Mouse (Mus musculus) myocyte (in vitro differentiated cells): Measurements from ENCODE around the gene 1700013F07Rik.

Source experiments
- CEBPB ChIP-seq: IDR thresholded peaks from 2 replicates; pipeline ENCODE4 v1.6.1; 2011; ENCODE audit warnings: mild to moderate bottlenecking, moderate library complexity; ENCODE audit not compliant: poor library complexity, insufficient read depth, severe bottlenecking
- E2F4 ChIP-seq: IDR thresholded peaks from one replicate; pipeline ENCODE4 v1.6.1; 2011; ENCODE audit warnings: mild to moderate bottlenecking, control low read depth, moderate library complexity; ENCODE audit not compliant: insufficient read depth
- MAX ChIP-seq: IDR thresholded peaks from one replicate; pipeline ENCODE4 v1.6.1; 2011; ENCODE audit warnings: low read depth, mild to moderate bottlenecking, control low read depth
- MYOD1 ChIP-seq, 3 experiments: IDR thresholded peaks; one replicate each; pipeline ENCODE4 v1.6.1; 2011; ENCODE audit warnings: control low read depth in 2 of 3, low read depth in 2 of 3, mild to moderate bottlenecking in 2 of 3, moderate library complexity in 1 of 3; ENCODE audit not compliant: insufficient read length in 2 of 3, control insufficient read depth in 1 of 3
- MYOG ChIP-seq, 3 experiments: IDR thresholded peaks; one replicate each; pipeline ENCODE4 v1.6.1; 2011; ENCODE audit warnings: control low read depth in 2 of 3, low read depth in 2 of 3, mild to moderate bottlenecking in 2 of 3; ENCODE audit not compliant: insufficient read length in 2 of 3, control insufficient read depth in 1 of 3, insufficient read depth in 1 of 3
- POLR2A ChIP-seq: IDR thresholded peaks from one replicate; pipeline ENCODE4 v1.6.1; 2011; ENCODE audit warnings: low read depth, mild to moderate bottlenecking, control low read depth, moderate library complexity; ENCODE audit not compliant: insufficient read length
- POLR2AphosphoS2 ChIP-seq: IDR thresholded peaks from one replicate; pipeline ENCODE4 v1.6.1; 2011; ENCODE audit warnings: low read depth, control low read depth; ENCODE audit not compliant: insufficient read length
- REST ChIP-seq: IDR thresholded peaks from one replicate; pipeline ENCODE4 v1.6.1; 2011; ENCODE audit warnings: mild to moderate bottlenecking, control low read depth, moderate library complexity; ENCODE audit not compliant: insufficient read depth, insufficient read length
- SRF ChIP-seq: IDR thresholded peaks from one replicate; pipeline ENCODE4 v1.6.1; 2011; ENCODE audit warnings: low read depth; ENCODE audit not compliant: control insufficient read depth, insufficient read length
- TCF12 ChIP-seq: IDR thresholded peaks from one replicate; pipeline ENCODE4 v1.6.1; 2011; ENCODE audit warnings: mild to moderate bottlenecking, control low read depth; ENCODE audit not compliant: poor library complexity, insufficient read depth, severe bottlenecking
- USF1 ChIP-seq: IDR thresholded peaks from one replicate; pipeline ENCODE4 v1.6.1; 2011; ENCODE audit warnings: low read depth, mild to moderate bottlenecking, control low read depth, moderate library complexity

- no peak for TF ChIP-seq MYOG (IDR thresholded peaks at IDR 0.05; ENCODE audit: control insufficient read depth in 1 of 3, insufficient read depth in 1 of 3, insufficient read length in 2 of 3, low read depth in 2 of 3)
- no peak for TF ChIP-seq MAX
- TF ChIP-seq POLR2A = no peak
- TF ChIP-seq E2F4 = no peak
- TF ChIP-seq CEBPB = no peak
- no peak for TF ChIP-seq POLR2AphosphoS2
- no peak for TF ChIP-seq TCF12
- TF ChIP-seq USF1 = no peak
- TF ChIP-seq REST = no peak
- TF ChIP-seq MYOD1 (IDR thresholded peaks at IDR 0.05; ENCODE audit: control insufficient read depth in 1 of 3, insufficient read length in 2 of 3, low read depth in 2 of 3) = no peak
- TF ChIP-seq SRF = no peak
These were observed 8.3 kb downstream of the 1700013F07Rik start for GRCm38 (mm10) chr3:108542299-108542698.
